Mouse (Mus musculus) layer of hippocampus, postnatal 36 days (tissue): Measurements from ENCODE around the gene Cib2. TPM values are rescaled to one million over a fixed set of nuclear protein-coding genes. Genes with fewer than 3 reads are reported as not detected.
"Not testable (repeated sequence)": the region's sequence is repeated elsewhere in the genome, so short reads cannot be mapped to it uniquely, and the experiment has no call there.

Experiments used
- DNase-seq, 2 experiments: peaks; one replicate each; pipeline ENCODE4 v3.0.0; 2022
- total RNA-seq, 2 experiments: library from RNA; stranded (reverse); gene quantifications; 2 replicates each; pipeline ENCODE4 v1.2.3; 2021

Cib2 gene
- total RNA-seq = 10 to 100 TPM; 21.6 to 22.0 TPM

GRCm38 (mm10) chr9:54559771-54560471 lies at the start of gene Cib2:
Gene Cib2 (minus strand): TSS chr9:54560218.
- DNase-seq = peak; percentile 58 to 63

DNA sequence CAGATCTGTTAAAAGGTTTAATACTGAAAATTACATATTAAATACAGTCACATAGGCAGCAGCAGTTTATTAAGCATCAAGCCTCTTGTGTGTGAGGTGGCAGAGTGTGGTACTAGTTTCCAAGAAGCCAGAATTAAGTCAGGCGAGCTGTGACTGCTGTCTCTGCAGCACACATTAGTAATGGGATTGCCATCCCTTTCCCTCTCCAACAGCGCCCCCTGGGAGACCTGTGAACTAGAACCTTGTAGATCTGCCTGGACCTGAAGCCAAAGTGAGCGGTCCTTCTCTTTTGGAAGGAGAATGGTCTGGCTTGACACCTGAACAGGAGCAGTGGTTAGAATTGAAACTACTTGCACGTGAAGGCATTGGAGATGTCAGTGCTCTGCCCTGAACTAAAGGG lies 44.9 kb upstream of the Cib2 start:
- peak; percentile 41 for DNase-seq

DNA sequence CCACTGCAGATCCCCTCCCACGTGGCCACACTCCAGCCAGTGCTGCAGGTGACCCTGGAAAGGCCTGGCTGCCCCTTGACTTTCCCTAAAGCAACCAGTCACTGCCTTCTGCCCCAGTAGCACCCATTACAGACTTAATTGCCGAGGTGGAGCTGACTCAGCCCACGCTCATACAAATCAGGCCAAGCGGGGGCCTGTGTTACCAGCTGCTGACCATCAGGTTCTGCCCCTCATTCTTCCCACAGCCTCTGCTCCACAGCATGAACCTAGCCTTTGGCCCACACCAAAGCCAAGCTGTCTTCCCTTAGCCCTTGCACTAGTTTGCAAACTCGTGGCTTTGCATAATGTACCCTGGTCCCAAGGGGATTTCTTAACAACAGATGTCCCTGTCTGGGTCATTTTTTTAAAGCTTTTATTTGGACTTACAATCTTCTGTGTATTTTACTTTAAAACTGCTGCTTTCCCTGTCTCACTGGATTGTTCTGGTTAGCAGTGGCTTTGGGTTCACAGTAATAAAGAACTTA lies 44.2 kb upstream of the Cib2 start:
- no peak for DNase-seq

GRCm38 (mm10) chr9:54602916-54603315 lies 42.9 kb upstream of the Cib2 start:
- no peak for DNase-seq

DNA sequence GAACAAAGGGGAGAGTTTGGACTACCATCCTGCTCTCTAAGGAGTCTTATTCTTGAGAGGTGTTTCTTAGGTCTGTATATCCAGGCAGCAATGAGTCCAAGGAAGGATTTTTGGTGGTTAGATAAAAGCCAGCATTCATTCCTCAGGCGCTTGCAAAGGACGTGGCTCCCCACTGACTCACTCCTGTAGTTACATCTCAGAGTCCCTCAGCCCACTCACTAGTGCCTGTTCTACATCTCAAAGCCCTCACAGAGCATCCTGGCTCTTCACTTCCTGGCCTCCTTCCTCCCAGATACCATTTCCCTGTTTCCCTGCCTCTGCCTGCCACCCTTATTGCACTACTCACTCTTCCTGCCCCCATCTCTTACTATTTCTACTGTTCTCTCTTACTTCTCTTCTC lies 42.4 kb upstream of the Cib2 start:
- no peak for DNase-seq

DNA sequence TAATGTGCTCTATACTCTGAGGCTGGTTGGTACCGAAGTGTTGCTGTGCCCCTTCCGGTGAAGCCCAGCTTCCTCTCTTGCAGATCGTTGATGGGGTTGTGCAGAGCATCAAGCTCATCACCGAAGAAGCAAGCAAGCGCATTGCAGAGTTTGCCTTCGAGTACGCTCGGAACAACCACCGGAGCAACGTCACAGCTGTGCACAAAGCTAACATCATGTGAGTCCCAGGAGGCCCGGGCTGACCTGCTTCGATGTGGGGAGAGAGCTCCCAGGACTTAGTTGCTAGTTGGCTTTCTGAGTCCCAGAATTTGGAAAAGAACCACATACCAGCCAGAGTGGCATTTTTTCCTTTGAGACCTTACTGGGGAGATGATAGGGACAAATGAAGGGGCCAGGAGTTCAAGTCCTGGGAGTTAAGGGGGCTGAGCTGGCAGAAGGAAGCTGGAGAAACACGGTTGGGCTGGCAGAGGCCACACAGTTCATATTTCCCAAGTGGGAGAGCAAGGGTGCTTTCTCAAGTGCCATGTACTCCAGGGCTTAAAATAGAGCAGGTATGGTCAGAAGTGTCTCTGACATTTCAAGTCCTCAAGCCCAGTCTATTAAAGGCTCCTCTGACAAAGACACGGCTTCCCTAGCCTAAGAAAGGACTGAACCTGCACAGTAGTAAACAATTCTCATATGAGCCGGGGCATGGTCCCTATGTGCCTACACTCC lies 36.9 kb upstream of the Cib2 start:
- no peak for DNase-seq

DNA sequence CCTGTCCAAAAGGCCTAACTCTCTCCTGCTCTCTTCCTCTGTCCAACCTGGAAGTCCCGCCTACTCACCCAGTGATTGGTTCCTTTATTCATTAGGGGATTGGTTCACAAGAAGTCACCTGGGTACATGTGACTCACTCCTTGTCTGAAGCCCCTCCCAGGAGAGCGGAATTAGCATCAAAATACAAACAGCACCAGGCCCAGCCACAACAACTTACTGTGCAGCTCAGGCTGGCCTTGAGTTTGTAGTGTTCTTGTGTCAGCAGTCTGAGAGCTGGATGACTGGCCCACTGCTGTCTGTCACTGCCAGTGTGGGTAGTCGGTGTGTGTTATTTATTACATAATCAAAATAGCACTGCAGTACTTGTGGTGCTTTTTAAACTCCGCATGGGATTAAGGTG lies 33.6 kb upstream of the Cib2 start:
- not testable (repeated sequence) for DNase-seq

- DNase-seq = no peak
These were observed 27.8 kb upstream of the Cib2 start for GRCm38 (mm10) chr9:54587863-54588262.

- DNase-seq = peak; percentile 97
These were observed 26.4 kb upstream of the Cib2 start, which contains the start of gene Idh3a for GRCm38 (mm10) chr9:54586199-54587061. Gene Idh3a (plus strand): TSS chr9:54586334.

- DNase-seq = no peak
These were observed 25.8 kb upstream of the Cib2 start for GRCm38 (mm10) chr9:54585839-54586198.

GRCm38 (mm10) chr9:54584127-54584526 lies 24.1 kb upstream of the Cib2 start:
- not testable (repeated sequence) for DNase-seq

- no peak for DNase-seq
These were observed 23.7 kb upstream of the Cib2 start for GRCm38 (mm10) chr9:54583712-54584111.

- no peak for DNase-seq
These were observed 11.3 kb upstream of the Cib2 start for GRCm38 (mm10) chr9:54571130-54571839.

- DNase-seq = no peak
These were observed 8.7 kb upstream of the Cib2 start for GRCm38 (mm10) chr9:54568732-54569131.

DNA sequence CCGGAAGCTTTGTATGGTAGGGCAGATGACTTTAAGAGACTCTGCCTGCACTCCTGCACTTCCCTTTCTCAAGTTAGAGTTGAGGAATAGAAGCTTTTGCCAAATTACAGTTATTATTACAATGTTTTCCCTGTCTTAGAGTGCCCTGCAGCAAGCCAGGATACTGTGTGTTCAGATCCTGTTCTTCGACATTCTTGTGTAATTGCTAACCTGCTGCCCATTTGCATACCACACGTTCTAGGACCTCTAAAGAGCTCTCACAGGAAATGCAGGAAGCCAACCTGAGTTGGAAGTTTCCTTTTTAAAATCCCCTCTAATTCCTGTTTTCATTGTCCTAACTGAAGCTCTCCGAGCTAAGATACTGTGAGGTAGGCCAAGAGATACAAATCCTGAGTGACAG lies 6.9 kb upstream of the Cib2 start:
- DNase-seq = no peak

- DNase-seq = no peak
These were observed 998 bp upstream of the Cib2 start for GRCm38 (mm10) chr9:54560831-54561601.

- no peak for DNase-seq
These were observed 1.3 kb downstream of the Cib2 start for GRCm38 (mm10) chr9:54558731-54559130.

GRCm38 (mm10) chr9:54555044-54555443 lies 5.0 kb downstream of the Cib2 start:
- no peak for DNase-seq

GRCm38 (mm10) chr9:54552409-54552808 lies 7.6 kb downstream of the Cib2 start:
- peak in 1 of 2 experiments; percentile 14 for DNase-seq

DNA sequence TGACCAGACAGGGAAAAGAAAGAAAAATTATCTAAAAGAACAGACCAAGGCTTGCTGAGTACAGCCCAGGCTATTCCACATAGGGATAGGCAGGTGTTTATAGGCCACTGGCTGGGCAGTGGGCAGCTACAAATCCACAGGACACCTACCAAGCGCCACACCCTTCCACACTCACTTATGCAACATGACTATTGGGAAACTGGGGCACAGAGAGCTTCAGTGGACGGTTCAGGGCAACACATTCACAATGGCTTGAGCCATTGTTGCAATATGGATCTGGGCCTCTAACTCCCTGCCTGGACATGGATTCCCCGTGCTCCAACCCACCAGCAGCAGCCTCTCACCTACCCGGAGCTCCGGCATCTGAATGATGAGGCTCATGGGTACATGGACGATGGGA lies 10.6 kb downstream of the Cib2 start:
- no peak for DNase-seq

DNA sequence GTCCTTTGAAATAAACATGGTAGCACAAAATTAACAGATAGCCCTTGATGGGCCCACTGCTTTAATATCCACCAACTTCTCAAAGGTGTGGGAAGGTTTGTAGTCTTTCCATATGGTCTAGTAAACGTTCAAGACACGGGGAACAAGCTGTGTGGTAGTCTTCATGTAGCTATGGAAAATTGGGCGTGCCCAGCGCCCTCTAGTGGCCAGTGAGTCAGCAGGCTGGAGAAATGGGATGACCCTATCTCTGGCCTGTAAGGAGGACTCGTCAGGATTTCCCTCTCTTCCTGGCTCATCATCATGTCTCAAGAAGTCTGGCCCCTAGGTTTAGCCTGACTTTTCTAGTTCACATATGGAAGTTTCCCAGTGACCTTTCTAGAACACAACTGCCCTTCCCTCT lies 12.5 kb downstream of the Cib2 start:
- no peak for DNase-seq

DNA sequence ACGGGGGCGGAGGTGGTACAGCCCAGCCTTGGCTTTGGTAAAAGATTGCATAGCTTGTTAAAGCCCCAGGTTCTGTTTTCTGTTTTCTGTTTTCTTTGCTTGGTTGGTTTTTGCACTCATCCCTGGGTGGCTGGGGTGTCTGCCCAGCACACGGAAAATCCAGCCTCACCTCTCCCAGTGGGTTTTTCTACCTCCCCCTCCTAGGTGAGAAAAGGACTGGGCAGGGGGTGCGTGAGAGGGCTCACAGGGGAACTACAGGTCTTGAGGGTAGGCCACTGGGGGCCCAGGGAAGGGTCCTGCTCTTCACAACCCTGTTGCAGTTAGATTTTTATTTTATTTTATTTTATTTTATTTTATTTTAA lies 15.1 kb downstream of the Cib2 start:
- DNase-seq = no peak
